8 mouse cellular contexts compared by ENCODE assay signal in the genomic region with DNA sequence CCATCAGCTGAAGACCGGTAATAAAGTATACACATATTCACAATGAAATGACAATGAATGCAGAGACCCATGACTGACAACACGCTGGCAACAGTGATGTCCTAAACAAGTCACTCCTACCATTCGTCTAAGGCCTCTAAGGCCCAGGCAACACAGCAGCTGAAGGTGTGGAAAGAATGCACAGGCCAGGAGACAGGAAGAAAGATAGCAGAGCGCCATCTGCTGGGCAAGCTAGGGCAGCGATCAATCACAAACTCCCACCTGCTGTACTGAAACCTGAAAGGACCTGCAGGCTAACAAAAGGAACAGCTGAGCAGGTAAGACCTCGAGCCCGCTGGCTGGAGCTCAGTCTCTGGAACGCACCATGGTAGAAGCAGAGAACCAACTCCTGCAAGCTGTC. TPM values are rescaled to one million over a fixed set of nuclear protein-coding genes. Genes with fewer than 3 reads are reported as not detected.
DNase-seq lines count a peak whose midpoint lies in the region; ATAC-seq and TF ChIP-seq lines count a peak whose summit lies in the region.

No protein-coding gene starts in this region.

- 31% methylated on average over 8 of the region's 8 CpGs for WGBS in kidney, embryonic 16.5 days
- WGBS in intestine, embryonic 16.5 days: 25% methylated on average over 8 of the region's 8 CpGs
- WGBS in midbrain, postnatal 0 days: 20% methylated on average over 8 of the region's 8 CpGs

- peaks cover 24% of the 10 kb centered on the region for H3K36me3 ChIP-seq in kidney, embryonic 16.5 days (ENCODE audit: insufficient read depth, low read length)
- H3K36me3 ChIP-seq in intestine, embryonic 16.5 days (ENCODE audit: control insufficient read depth, insufficient read depth, low read length): peaks cover 5% of the 10 kb centered on the region; the same call in 1 of the 2 replicates
- H3K36me3 ChIP-seq in midbrain, postnatal 0 days (ENCODE audit: insufficient read depth, low read length): peaks cover 12% of the 10 kb centered on the region; the same call in 1 of the 2 replicates

- peak; percentile 54 for DNase-seq in kidney, adult 11 months
- DNase-seq in cerebellum, postnatal 10 days: peak; percentile 89 to 91
- DNase-seq in frontal cortex, postnatal 14 days (ENCODE audit: low spot score in 2 of 2): peak; percentile 43 to 52
- DNase-seq in left cerebral cortex, postnatal 36 days (ENCODE audit: low spot score in 2 of 2): peak; percentile 71 to 73
- peak; percentile 83 for DNase-seq in midbrain, postnatal 0 days (ENCODE audit: low spot score)
- peak; percentile 49 to 51 for DNase-seq in spleen, postnatal 36 days (ENCODE audit: low spot score in 2 of 2)

- H3K27me3 ChIP-seq in kidney, embryonic 16.5 days (ENCODE audit: insufficient read depth, low read length): no peaks in the 10 kb centered on the region
- no peaks in the 10 kb centered on the region for H3K27me3 ChIP-seq in intestine, embryonic 16.5 days (replicated peaks; ENCODE audit: control insufficient read depth, insufficient read depth, low read length)
- H3K27me3 ChIP-seq in midbrain, postnatal 0 days (ENCODE audit: insufficient read depth, low read length): no peaks in the 10 kb centered on the region

- no peak overlapping the region for H3K4me2 ChIP-seq in kidney, embryonic 16.5 days (replicated peaks; ENCODE audit: low read depth, low read length)
- no peak overlapping the region for H3K4me2 ChIP-seq in intestine, embryonic 16.5 days (ENCODE audit: low read depth, low read length)
- no peak overlapping the region for H3K4me2 ChIP-seq in midbrain, postnatal 0 days (ENCODE audit: low read depth, low read length, poor library complexity, severe bottlenecking)

- no peaks in the 10 kb centered on the region for H3K4me1 ChIP-seq in kidney, embryonic 16.5 days (ENCODE audit: insufficient read depth, low read length)
- H3K4me1 ChIP-seq in intestine, embryonic 16.5 days (ENCODE audit: control insufficient read depth, insufficient read depth, low read length): no peaks in the 10 kb centered on the region
- H3K4me1 ChIP-seq in midbrain, postnatal 0 days (ENCODE audit: insufficient read depth, low read length): no peaks in the 10 kb centered on the region

- ATAC-seq in kidney, embryonic 16.5 days (ENCODE audit: low FRiP score, low TSS enrichment): no peak
- ATAC-seq in intestine, embryonic 16.5 days: peak; percentile 57
- peak; percentile 63; the same call in 1 of the 2 replicates for ATAC-seq in midbrain, postnatal 0 days (ENCODE audit: low FRiP score)

- TF ChIP-seq CTCF in midbrain, postnatal 0 days (IDR thresholded peaks at IDR 0.05): peak; percentile 96

- no peak overlapping the region for H3K9ac ChIP-seq in kidney, embryonic 16.5 days (replicated peaks; ENCODE audit: low read length)
- H3K9ac ChIP-seq in intestine, embryonic 16.5 days (ENCODE audit: low read depth, low read length): no peak overlapping the region
- no peak overlapping the region for H3K9ac ChIP-seq in midbrain, postnatal 0 days (replicated peaks; ENCODE audit: low read length, poor library complexity, severe bottlenecking)

- no peak overlapping the region for H3K4me3 ChIP-seq in kidney, embryonic 16.5 days (ENCODE audit: low read length)
- H3K4me3 ChIP-seq in intestine, embryonic 16.5 days (ENCODE audit: low read length): no peak overlapping the region
- H3K4me3 ChIP-seq in midbrain, postnatal 0 days (ENCODE audit: low read depth, low read length): no peak overlapping the region

- intact Hi-C loops in left cerebral cortex, postnatal 36 days (cut with DNase I): loop anchor here (2.0 to 10.0 kb wide), 4 partner anchors 67 to 949 kb away; no protein-coding TSS in a partner anchor

- H3K9me3 ChIP-seq in kidney, embryonic 16.5 days (ENCODE audit: low read length): no peaks in the 10 kb centered on the region
- no peaks in the 10 kb centered on the region for H3K9me3 ChIP-seq in intestine, embryonic 16.5 days (ENCODE audit: control insufficient read depth, low read length)
- no peaks in the 10 kb centered on the region for H3K9me3 ChIP-seq in midbrain, postnatal 0 days (ENCODE audit: low read length)

- H3K27ac ChIP-seq in kidney, embryonic 16.5 days (ENCODE audit: low read length): no peak overlapping the region
- H3K27ac ChIP-seq in intestine, embryonic 16.5 days (ENCODE audit: low read length): no peak overlapping the region
- no peak overlapping the region for H3K27ac ChIP-seq in midbrain, postnatal 0 days (ENCODE audit: low read depth, low read length)

RNA-seq across cellular contexts. Expression of a gene that starts 48.6 kb away (rescaled TPM):
- polyA plus RNA-seq in kidney, embryonic 16.5 days (2015; fragmentation: Nextera tagmentation; extraction: Ambion mirVana): 15.8 and 18.8 TPM in 2 replicates
- 15.6 and 18.0 TPM in 2 replicates for polyA plus RNA-seq in intestine, embryonic 16.5 days (2015; fragmentation: Nextera tagmentation; extraction: Ambion mirVana)
- 10 to 100 TPM; 11.4 to 12.8 TPM for total RNA-seq in left cerebral cortex, postnatal 36 days (2021)
- total RNA-seq in midbrain, postnatal 0 days (2014; rRNA removed): 29.5 and 57.1 TPM in 2 replicates
- 14.2 and 16.4 TPM in 2 replicates for polyA plus RNA-seq in midbrain, postnatal 0 days (2015; fragmentation: Nextera tagmentation; extraction: Ambion mirVana)

RNA-seq across cellular contexts. Expression of a gene that starts 48.8 kb away (rescaled TPM):
- polyA plus RNA-seq in kidney, embryonic 16.5 days (2015; fragmentation: Nextera tagmentation; extraction: Ambion mirVana): 37.6 and 39.3 TPM in 2 replicates
- polyA plus RNA-seq in intestine, embryonic 16.5 days (2015; fragmentation: Nextera tagmentation; extraction: Ambion mirVana): 31.7 and 32.4 TPM in 2 replicates
- 10 to 100 TPM; 12.5 to 13.3 TPM for total RNA-seq in left cerebral cortex, postnatal 36 days (2021)
- total RNA-seq in midbrain, postnatal 0 days (2014; rRNA removed): 15.4 and 17.3 TPM in 2 replicates
- polyA plus RNA-seq in midbrain, postnatal 0 days (2015; fragmentation: Nextera tagmentation; extraction: Ambion mirVana): 16.9 and 17.7 TPM in 2 replicates
